Mouse (Mus musculus): ENCODE results near the gene Ano7.
A peak's percentile ranks its signal among the peaks of the same experiment; 100 is the strongest.
"Not testable (repeated sequence)": the region's sequence is repeated elsewhere in the genome, so short reads cannot be mapped to it uniquely, and the experiment has no call there.

The Ano7 gene

GRCm38 (mm10) chr1:93450118-93450517, 76.4 kb downstream of the Ano7 start:
- DNase-seq: not testable (repeated sequence)

- peak; percentile 30 to 32 for DNase-seq
Measured at GRCm38 (mm10) chr1:93453721-93454255, 80.1 kb downstream of the Ano7 start.

Data from kidney, postnatal 36 days (tissue).